Mouse (Mus musculus): ENCODE results near the gene 4930544D05Rik. TPM values are rescaled to one million over a fixed set of nuclear protein-coding genes. Genes with fewer than 3 reads are reported as not detected.

4930544D05Rik gene
- polyA plus RNA-seq, 1 experiment = 0.10 TPM

DNA sequence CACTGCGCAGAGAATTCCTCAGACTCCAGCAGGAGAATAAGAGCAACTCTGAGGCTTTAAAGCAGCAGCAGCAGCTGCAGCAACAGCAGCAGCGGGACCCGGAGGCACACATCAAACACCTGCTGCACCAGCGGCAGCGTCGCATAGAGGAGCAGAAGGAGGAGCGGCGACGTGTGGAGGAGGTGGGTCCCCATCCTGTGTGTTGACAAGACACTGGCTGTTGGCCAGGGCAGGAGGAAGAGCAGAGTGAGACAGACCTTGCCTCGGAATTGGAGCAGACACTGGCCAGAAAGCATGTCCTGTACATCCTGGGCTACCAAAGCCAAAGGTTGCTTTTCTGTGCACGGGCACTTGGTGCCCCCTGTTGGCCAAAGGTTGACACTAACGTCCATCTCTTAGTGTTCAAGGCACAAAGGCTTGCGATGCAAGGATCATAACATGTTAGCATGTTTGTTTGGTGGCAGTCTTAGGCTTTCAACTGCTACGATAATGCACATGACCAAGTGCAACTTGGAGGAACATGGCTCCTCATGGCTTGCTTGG, 10.6 kb upstream of the 4930544D05Rik start:
- no peak overlapping the region for H3K4me3 ChIP-seq
- H3K27me3 ChIP-seq (ENCODE audit: control insufficient read depth, insufficient read depth, insufficient read length) = no peaks in the 10 kb centered on the region
- H3ac ChIP-seq (ENCODE audit: control insufficient read depth, insufficient read length) = no peak overlapping the region
- TF ChIP-seq MAX (IDR thresholded peaks at IDR 0.05; ENCODE audit: low read depth) = no peak
- TF ChIP-seq REST (IDR thresholded peaks at IDR 0.05; ENCODE audit: insufficient read depth, insufficient read length) = no peak
- no peak for TF ChIP-seq POLR2A (IDR thresholded peaks at IDR 0.05; ENCODE audit: insufficient read length, low read depth)
- no peak for TF ChIP-seq POLR2AphosphoS2 (IDR thresholded peaks at IDR 0.05; ENCODE audit: insufficient read length, low read depth)
- no peak for TF ChIP-seq MYOD1 (IDR thresholded peaks at IDR 0.05; ENCODE audit: control insufficient read depth in 1 of 3, insufficient read length in 2 of 3, low read depth in 2 of 3)
- no peak for TF ChIP-seq USF1 (IDR thresholded peaks at IDR 0.05; ENCODE audit: low read depth)
- TF ChIP-seq SRF (IDR thresholded peaks at IDR 0.05; ENCODE audit: control insufficient read depth, insufficient read length, low read depth) = no peak
- TF ChIP-seq MYOG (IDR thresholded peaks at IDR 0.05; ENCODE audit: control insufficient read depth in 1 of 3, insufficient read depth in 1 of 3, insufficient read length in 2 of 3, low read depth in 2 of 3) = no peak
- no peak for TF ChIP-seq E2F4 (IDR thresholded peaks at IDR 0.05; ENCODE audit: insufficient read depth)
- no peak for TF ChIP-seq TCF3 (IDR thresholded peaks at IDR 0.05; ENCODE audit: insufficient read length, low read depth)
- H3K4me2 ChIP-seq (ENCODE audit: low read depth) = no peak overlapping the region
- no peaks in the 10 kb centered on the region for H3K79me2 ChIP-seq (ENCODE audit: control insufficient read depth, insufficient read depth)
- peaks cover 4% of the 10 kb centered on the region for H3K36me3 ChIP-seq (ENCODE audit: control insufficient read depth, insufficient read depth)

DNA sequence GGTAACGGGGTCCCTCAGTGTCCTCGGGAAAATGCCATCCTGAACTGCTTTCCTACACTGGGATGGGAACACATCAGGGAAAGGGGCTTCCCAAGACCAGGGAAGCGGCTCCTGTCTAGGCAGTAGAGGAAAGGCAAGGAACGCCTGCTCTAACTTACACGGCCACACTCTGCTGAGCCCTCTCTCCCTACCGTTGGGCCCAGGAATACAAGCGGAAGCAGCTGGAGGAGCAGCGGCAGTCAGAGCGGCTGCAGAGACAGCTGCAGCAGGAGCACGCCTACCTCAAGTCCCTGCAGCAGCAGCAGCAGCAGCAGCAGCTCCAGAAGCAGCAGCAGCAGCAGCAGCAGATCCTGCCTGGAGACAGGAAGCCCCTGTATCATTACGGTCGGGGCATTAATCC, 8.9 kb upstream of the 4930544D05Rik start:
- Histone ChIP-seq H3K4me2 (ENCODE audit: low read depth) (no peak overlapping the region), H3K36me3 (ENCODE audit: control insufficient read depth, insufficient read depth) (peaks cover 2% of the 10 kb centered on the region), H3K4me3 (no peak overlapping the region), H3ac (ENCODE audit: control insufficient read depth, insufficient read length) (no peak overlapping the region), H3K27me3 (ENCODE audit: control insufficient read depth, insufficient read depth, insufficient read length) (no peaks in the 10 kb centered on the region), H3K79me2 (ENCODE audit: control insufficient read depth, insufficient read depth) (no peaks in the 10 kb centered on the region)
- TF ChIP-seq TCF3 (IDR thresholded peaks at IDR 0.05; ENCODE audit: insufficient read length, low read depth) = no peak
- no peak for TF ChIP-seq SRF (IDR thresholded peaks at IDR 0.05; ENCODE audit: control insufficient read depth, insufficient read length, low read depth)
- no peak for TF ChIP-seq REST (IDR thresholded peaks at IDR 0.05; ENCODE audit: insufficient read depth, insufficient read length)
- no peak for TF ChIP-seq TCF12 (IDR thresholded peaks at IDR 0.05; ENCODE audit: insufficient read depth, poor library complexity, severe bottlenecking)
- TF ChIP-seq MYOG (IDR thresholded peaks at IDR 0.05; ENCODE audit: control insufficient read depth in 1 of 3, insufficient read depth in 1 of 3, insufficient read length in 2 of 3, low read depth in 2 of 3) = peak in 1 of 3 experiments; percentile 39
- peak in 2 of 3 experiments; percentile 12 to 52 for TF ChIP-seq MYOD1 (IDR thresholded peaks at IDR 0.05; ENCODE audit: control insufficient read depth in 1 of 3, insufficient read length in 2 of 3, low read depth in 2 of 3)

DNA sequence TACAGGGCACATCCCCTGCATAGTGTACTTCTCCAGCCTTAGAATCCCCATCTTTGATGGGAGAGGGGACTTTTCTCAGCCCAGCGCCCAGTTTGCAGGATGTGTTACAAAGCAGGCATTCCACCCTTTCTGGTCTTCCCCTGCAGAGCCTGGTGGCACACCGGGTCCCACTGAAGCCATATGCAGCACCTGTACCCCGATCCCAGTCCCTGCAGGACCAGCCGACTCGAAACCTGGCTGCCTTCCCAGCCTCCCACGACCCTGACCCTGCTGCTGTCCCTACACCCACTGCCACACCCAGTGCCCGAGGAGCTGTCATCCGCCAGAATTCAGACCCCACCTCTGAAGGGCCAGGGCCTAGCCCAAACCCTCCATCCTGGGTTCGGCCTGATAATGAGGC, 8.0 kb upstream of the 4930544D05Rik start:
- Histone ChIP-seq H3K27me3 (ENCODE audit: control insufficient read depth, insufficient read depth, insufficient read length) (no peaks in the 10 kb centered on the region), H3K4me3 (no peak overlapping the region), H3K36me3 (ENCODE audit: control insufficient read depth, insufficient read depth) (peaks cover 6% of the 10 kb centered on the region), H3K4me2 (ENCODE audit: low read depth) (no peak overlapping the region), H3K79me2 (ENCODE audit: control insufficient read depth, insufficient read depth) (no peaks in the 10 kb centered on the region), H3ac (ENCODE audit: control insufficient read depth, insufficient read length) (no peak overlapping the region)
- TF ChIP-seq USF1 (IDR thresholded peaks at IDR 0.05; ENCODE audit: low read depth) (no peak), POLR2A (IDR thresholded peaks at IDR 0.05; ENCODE audit: insufficient read length, low read depth) (no peak), TCF3 (IDR thresholded peaks at IDR 0.05; ENCODE audit: insufficient read length, low read depth) (no peak), MAX (IDR thresholded peaks at IDR 0.05; ENCODE audit: low read depth) (no peak), POLR2AphosphoS2 (IDR thresholded peaks at IDR 0.05; ENCODE audit: insufficient read length, low read depth) (no peak), MYOG (IDR thresholded peaks at IDR 0.05; ENCODE audit: control insufficient read depth in 1 of 3, insufficient read depth in 1 of 3, insufficient read length in 2 of 3, low read depth in 2 of 3) (no peak), E2F4 (IDR thresholded peaks at IDR 0.05; ENCODE audit: insufficient read depth) (no peak), REST (IDR thresholded peaks at IDR 0.05; ENCODE audit: insufficient read depth, insufficient read length) (no peak)

DNA sequence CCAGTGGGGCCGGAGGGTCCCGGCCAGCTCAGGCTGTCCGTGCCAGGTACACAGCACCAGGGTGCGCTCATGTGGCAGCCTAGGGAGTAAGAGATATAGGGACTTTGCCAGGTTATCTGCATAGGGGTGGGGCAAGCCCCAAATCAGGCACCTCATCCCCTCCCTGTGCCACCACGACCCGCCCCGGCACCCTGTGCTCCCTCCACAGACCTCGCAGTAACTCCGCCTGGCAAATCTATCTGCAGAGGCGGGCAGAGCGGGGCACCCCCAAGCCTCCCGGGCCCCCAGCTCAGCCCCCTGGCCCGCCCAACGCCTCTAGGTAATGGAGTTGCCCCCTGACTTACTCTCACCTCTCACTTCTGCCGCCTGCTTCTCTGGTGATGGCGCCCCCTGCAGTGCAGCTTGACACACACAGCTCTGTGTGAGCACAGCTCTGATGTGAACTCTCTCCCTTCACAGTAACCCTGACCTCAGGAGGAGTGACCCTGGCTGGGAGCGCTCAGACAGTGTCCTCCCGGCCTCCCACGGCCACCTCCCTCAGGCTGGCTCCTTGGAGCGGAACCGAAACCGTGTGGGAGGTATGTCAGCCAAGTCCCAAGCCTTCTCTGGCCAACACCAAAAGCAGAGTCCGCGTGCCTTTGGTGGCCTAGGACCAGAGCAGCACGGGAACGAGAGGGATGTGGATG, 7.1 kb upstream of the 4930544D05Rik start:
- H3K36me3 ChIP-seq (ENCODE audit: control insufficient read depth, insufficient read depth) = peaks cover 7% of the 10 kb centered on the region

DNA sequence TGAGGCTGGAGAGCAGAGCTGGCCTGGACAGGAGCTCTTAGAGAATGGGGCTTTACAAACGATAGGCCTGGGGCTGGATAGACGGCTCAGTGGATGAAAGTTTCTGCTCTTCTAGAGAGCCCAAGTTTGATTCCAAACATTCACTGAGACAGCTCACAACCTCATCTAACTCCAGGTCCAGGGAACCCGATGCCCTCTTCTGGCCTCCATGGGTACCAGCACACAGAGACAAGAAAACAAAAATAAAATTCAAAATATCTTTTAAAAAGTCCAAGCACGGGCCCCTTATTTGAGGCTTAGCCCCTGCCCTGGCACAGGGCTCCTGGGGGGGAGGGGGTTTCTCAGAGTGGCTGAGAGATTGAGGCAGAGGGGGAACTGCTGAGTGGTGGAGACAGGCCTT, 4.9 kb upstream of the 4930544D05Rik start:
- no peak for TF ChIP-seq SRF (IDR thresholded peaks at IDR 0.05; ENCODE audit: control insufficient read depth, insufficient read length, low read depth)
- no peak for TF ChIP-seq USF1 (IDR thresholded peaks at IDR 0.05; ENCODE audit: low read depth)
- no peak for TF ChIP-seq POLR2A (IDR thresholded peaks at IDR 0.05; ENCODE audit: insufficient read length, low read depth)
- TF ChIP-seq E2F4 (IDR thresholded peaks at IDR 0.05; ENCODE audit: insufficient read depth) = no peak
- TF ChIP-seq MAX (IDR thresholded peaks at IDR 0.05; ENCODE audit: low read depth) = no peak
- TF ChIP-seq MYOG (IDR thresholded peaks at IDR 0.05; ENCODE audit: control insufficient read depth in 1 of 3, insufficient read depth in 1 of 3, insufficient read length in 2 of 3, low read depth in 2 of 3) = no peak
- no peak for TF ChIP-seq TCF12 (IDR thresholded peaks at IDR 0.05; ENCODE audit: insufficient read depth, poor library complexity, severe bottlenecking)
- no peak for TF ChIP-seq MYOD1 (IDR thresholded peaks at IDR 0.05; ENCODE audit: control insufficient read depth in 1 of 3, insufficient read length in 2 of 3, low read depth in 2 of 3)
- no peak for TF ChIP-seq CEBPB (IDR thresholded peaks at IDR 0.05; ENCODE audit: insufficient read depth, poor library complexity, severe bottlenecking)
- Histone ChIP-seq H3K4me2 (ENCODE audit: low read depth) (no peak overlapping the region), H3K27me3 (ENCODE audit: control insufficient read depth, insufficient read depth, insufficient read length) (no peaks in the 10 kb centered on the region), H3K36me3 (ENCODE audit: control insufficient read depth, insufficient read depth) (peaks cover 7% of the 10 kb centered on the region), H3K4me3 (no peak overlapping the region), H3K79me2 (ENCODE audit: control insufficient read depth, insufficient read depth) (no peaks in the 10 kb centered on the region), H3ac (ENCODE audit: control insufficient read depth, insufficient read length) (no peak overlapping the region)

More for the DNA sequence above, 7.1 kb upstream of the 4930544D05Rik start:
- no peak overlapping the region for H3ac ChIP-seq (ENCODE audit: control insufficient read depth, insufficient read length)
- no peak overlapping the region for H3K4me2 ChIP-seq (ENCODE audit: low read depth)
- H3K79me2 ChIP-seq (ENCODE audit: control insufficient read depth, insufficient read depth) = no peaks in the 10 kb centered on the region
- TF ChIP-seq USF1 (IDR thresholded peaks at IDR 0.05; ENCODE audit: low read depth) (no peak), MYOD1 (IDR thresholded peaks at IDR 0.05; ENCODE audit: control insufficient read depth in 1 of 3, insufficient read length in 2 of 3, low read depth in 2 of 3) (no peak), REST (IDR thresholded peaks at IDR 0.05; ENCODE audit: insufficient read depth, insufficient read length) (no peak)
- no peaks in the 10 kb centered on the region for H3K27me3 ChIP-seq (ENCODE audit: control insufficient read depth, insufficient read depth, insufficient read length)
- H3K4me3 ChIP-seq = no peak overlapping the region

Measured in myocyte (in vitro differentiated cells).